Mouse (Mus musculus) stomach, embryonic 15.5 days (tissue): Measurements from ENCODE around the gene S1pr5. TPM values are rescaled to one million over a fixed set of nuclear protein-coding genes. Genes with fewer than 3 reads are reported as not detected.
"Not testable (repeated sequence)": the region's sequence is repeated elsewhere in the genome, so short reads cannot be mapped to it uniquely, and the experiment has no call there.

ENCODE experiments used
- ATAC-seq: fragments of 200-750 bp; cut with Nextera tagmentation; 2 replicates; pipeline ENCODE4 v1.8.0; 2017; ENCODE audit warnings: low read depth, moderate number of reproducible peaks, moderate TSS enrichment; ENCODE audit not compliant: insufficient read depth, low FRiP score
- H3K27ac ChIP-seq: fragments of 300-500 bp; sonication (generic); 2 replicates; pipeline ENCODE4 v1.5.1; 2015; ENCODE audit warnings: mild to moderate bottlenecking, inconsistent platforms
- H3K27me3 ChIP-seq: fragments of 300-500 bp; sonication (generic); replicated peaks from 2 replicates; pipeline ENCODE4 v1.6.1; 2015; ENCODE audit warnings: inconsistent platforms
- H3K36me3 ChIP-seq: fragments of 300-500 bp; sonication (generic); 2 replicates; pipeline ENCODE4 v1.6.1; 2015; ENCODE audit warnings: inconsistent platforms
- H3K4me1 ChIP-seq: fragments of 300-500 bp; sonication (generic); 2 replicates; pipeline ENCODE4 v1.6.1; 2015; ENCODE audit warnings: inconsistent platforms
- H3K4me2 ChIP-seq: fragments of 300-500 bp; sonication (generic); 2 replicates; pipeline ENCODE4 v1.6.1; 2015; ENCODE audit warnings: mild to moderate bottlenecking, inconsistent platforms
- H3K4me3 ChIP-seq: fragments of 300-500 bp; sonication (generic); replicated peaks from 2 replicates; pipeline ENCODE4 v1.5.1; 2015; ENCODE audit warnings: inconsistent platforms
- H3K9ac ChIP-seq: fragments of 300-500 bp; sonication (generic); 2 replicates; pipeline ENCODE4 v1.6.1; 2015; ENCODE audit warnings: inconsistent platforms
- H3K9me3 ChIP-seq: fragments of 300-500 bp; sonication (generic); 2 replicates; pipeline ENCODE4 v1.6.1; 2016; ENCODE audit warnings: inconsistent platforms
- WGBS: fragments of 180-500 bp; shearing (Covaris S2); methylation state at CpG from one replicate; pipeline ENCODE4 v1.1.7; 2015; 5-methylcytosine and 5-hydroxymethylcytosine counted together
- polyA plus RNA-seq: library from polyadenylated mRNA; unstranded; fragments of >200 nt; fragmentation: Nextera tagmentation; extraction: Ambion mirVana; gene quantifications from 2 replicates; pipeline ENCODE4 v1.2.1, GENCODE M21; 2015

The S1pr5 gene
- polyA plus RNA-seq, 1 experiment from 2014 or later, result 1.6 TPM

DNA sequence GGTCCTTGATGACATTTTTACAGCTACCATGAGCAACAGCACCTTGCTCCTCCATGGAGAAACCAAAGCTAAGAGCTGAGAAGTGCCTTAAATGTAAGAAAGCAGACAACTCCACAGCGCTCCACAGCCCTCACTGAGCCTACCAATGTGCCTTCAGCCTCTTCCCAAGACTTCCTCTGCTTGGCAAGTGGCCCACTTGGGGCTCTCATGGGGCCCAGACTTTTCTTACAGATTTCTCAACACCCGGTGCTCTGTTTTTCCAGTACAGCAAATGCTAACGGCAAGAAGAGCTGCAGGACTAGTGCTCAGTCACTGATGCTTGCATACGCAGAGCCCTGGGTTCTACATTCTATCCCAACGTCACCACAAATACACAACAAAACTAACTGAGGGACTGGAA is 29.5 kb upstream of the S1pr5 start:
- no peaks in the 10 kb centered on the region for H3K9me3 ChIP-seq
- H3K4me1 ChIP-seq, result no peaks in the 10 kb centered on the region
- no peaks in the 10 kb centered on the region for H3K27me3 ChIP-seq
- H3K27ac ChIP-seq, result no peak overlapping the region
- H3K36me3 ChIP-seq, result peaks cover 77% of the 10 kb centered on the region
- no peak overlapping the region for H3K9ac ChIP-seq
- H3K4me3 ChIP-seq, result no peak overlapping the region
- ATAC-seq, result no peak
- 90% methylated on average over 5 of the region's 5 CpGs for WGBS
- H3K4me2 ChIP-seq, result no peak overlapping the region

DNA sequence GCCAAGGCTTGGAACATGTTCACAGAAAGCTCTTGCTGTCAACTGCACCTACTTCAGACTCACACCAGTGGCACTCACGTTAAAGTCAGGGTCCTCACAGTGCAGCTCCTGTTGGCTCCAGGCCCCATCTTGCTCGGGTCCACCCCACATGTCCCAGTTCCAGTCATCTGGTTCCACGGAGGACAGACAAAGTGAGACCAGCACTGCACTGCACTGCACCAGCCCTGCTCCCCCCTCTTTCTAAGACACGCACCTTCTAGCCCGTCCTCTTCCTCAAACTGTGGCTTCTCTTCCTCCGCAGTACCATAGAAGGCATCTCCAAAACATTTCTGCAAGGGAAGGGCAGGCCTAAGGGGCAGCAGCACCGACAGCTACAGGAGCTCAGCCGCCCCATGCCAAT is 28.1 kb upstream of the S1pr5 start:
- Histone ChIP-seq H3K27me3 (no peaks in the 10 kb centered on the region), H3K4me2 (no peak overlapping the region), H3K27ac (no peak overlapping the region), H3K36me3 (peaks cover 76% of the 10 kb centered on the region), H3K9me3 (no peaks in the 10 kb centered on the region), H3K4me3 (no peak overlapping the region), H3K4me1 (no peaks in the 10 kb centered on the region), H3K9ac (no peak overlapping the region)
- no peak for ATAC-seq
- WGBS, result 88% methylated on average over 8 of the region's 8 CpGs

DNA sequence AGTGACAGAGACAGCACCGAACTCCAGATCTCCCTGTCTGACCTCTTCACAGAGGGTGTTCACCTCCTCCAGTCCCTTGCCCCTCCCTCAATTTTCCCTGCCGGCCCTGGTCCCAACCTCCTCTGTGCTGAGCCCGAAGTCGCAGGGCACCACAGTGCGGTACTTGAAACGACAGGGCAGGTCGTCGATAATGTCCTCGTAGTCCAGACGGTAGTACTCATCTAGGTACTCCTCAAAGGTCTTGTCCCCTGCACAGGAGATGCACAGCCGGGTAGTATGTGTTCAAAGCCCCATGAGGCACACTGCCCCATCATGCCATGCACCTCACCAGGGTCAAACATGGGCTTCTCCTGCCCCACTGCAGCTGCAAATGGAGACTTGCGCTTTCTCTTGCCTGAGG is 27.5 kb upstream of the S1pr5 start:
- Histone ChIP-seq H3K9ac (no peak overlapping the region), H3K4me1 (no peaks in the 10 kb centered on the region), H3K4me3 (no peak overlapping the region), H3K4me2 (no peak overlapping the region), H3K27ac (no peak overlapping the region), H3K27me3 (no peaks in the 10 kb centered on the region), H3K36me3 (peaks cover 76% of the 10 kb centered on the region), H3K9me3 (no peaks in the 10 kb centered on the region)
- ATAC-seq, result no peak
- 84% methylated on average over 12 of the region's 12 CpGs for WGBS

DNA sequence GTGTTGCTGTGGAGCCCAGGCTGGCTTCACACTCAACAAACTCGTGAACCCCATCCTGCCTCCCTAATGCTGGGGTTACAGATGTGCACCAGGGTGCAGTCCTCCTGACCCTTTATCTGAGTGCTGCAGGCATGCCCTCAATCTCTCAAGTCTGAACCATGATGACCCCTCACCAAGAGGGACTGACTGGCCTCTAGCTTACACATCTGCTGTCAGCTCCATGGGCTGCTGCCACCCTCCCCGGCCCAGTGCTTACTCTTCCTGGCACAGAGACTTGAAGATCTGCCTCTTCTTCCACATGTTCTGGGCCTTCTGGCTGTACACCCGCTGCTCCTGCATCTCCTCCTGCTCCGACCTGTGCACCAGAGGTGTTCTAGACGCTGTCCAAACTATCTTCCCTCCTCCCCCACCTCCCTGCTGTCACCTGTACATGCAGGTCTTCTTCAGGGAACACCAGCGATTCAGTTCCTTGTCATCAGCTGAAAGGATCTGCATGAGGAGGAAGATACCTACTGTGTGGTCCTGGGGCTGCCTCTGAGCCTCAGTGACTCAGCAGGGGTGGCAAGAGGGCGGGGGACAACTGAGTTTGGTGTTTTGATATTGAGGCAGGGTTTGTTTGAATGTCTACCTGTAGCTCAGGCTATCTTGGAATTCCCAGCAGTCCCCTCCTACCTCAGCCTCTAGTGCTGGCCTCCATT is 26.9 kb upstream of the S1pr5 start:
- H3K27ac ChIP-seq, result no peak overlapping the region
- H3K4me2 ChIP-seq, result no peak overlapping the region
- ATAC-seq, result no peak
- H3K4me1 ChIP-seq, result no peaks in the 10 kb centered on the region
- no peak overlapping the region for H3K9ac ChIP-seq
- H3K9me3 ChIP-seq, result no peaks in the 10 kb centered on the region
- no peaks in the 10 kb centered on the region for H3K27me3 ChIP-seq
- H3K36me3 ChIP-seq, result peaks cover 77% of the 10 kb centered on the region
- 76% methylated on average over 7 of the region's 7 CpGs for WGBS
- no peak overlapping the region for H3K4me3 ChIP-seq

DNA sequence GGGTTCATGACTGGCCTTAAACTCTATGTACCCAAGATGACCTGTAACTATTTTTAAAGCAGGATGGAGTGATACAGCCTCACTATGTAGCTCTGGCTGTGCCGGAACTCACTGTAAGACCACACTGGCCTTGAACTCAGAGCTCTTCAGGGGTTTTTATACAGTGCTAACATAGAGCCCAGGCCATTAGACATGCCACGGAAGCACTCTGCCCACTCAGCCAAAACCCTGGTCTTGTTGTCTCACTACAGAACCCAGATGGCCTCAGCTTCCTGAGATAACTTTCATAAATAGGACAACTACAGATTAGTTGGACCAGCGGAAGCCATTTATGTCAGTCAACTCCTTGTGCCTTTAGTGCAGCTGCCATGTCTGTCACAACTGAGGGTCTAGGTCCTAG is 26.1 kb upstream of the S1pr5 start:
- no peaks in the 10 kb centered on the region for H3K27me3 ChIP-seq
- H3K4me2 ChIP-seq, result no peak overlapping the region
- peaks cover 70% of the 10 kb centered on the region for H3K36me3 ChIP-seq
- H3K4me3 ChIP-seq, result no peak overlapping the region
- 90% methylated on average over 3 of the region's 3 CpGs for WGBS
- no peak overlapping the region for H3K27ac ChIP-seq
- H3K9me3 ChIP-seq, result no peaks in the 10 kb centered on the region
- no peaks in the 10 kb centered on the region for H3K4me1 ChIP-seq
- ATAC-seq, result no peak
- no peak overlapping the region for H3K9ac ChIP-seq

DNA sequence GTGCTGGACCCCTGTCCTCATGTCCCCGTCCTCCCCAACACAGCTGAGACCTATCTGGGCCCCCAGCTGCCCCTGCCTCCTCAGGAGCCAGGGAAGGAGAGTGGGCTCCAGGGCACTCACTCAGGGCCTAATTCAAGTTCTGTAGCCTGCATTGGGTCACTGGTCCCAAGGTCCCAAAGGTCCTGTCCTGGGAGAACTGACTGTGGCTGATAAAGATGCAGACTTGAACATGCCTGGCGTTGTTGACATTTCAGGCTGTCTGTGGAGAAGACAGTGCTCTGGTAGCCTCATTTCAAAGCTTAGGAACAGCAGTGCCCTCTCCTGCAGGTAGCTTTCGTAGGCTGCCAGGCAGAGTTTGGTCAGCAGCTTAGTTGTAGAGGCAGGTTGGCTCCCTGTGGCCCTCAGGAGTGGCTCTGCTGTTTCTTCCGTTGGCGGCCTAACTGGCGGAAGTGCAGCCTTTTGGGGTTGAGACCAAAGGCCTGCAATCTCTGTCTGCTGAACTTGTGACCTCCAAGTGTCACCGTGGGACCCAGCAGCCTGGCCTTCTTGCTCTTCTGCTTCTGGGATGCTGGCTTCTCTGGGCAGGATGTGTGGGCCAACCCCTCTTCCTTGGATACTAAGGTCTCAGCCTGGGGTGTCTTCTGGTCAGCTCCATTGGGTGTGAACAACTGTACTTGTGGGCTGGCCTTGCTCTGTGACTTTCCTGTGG is 25.4 kb upstream of the S1pr5 start:
- ATAC-seq, result no peak
- H3K4me3 ChIP-seq, result no peak overlapping the region
- no peaks in the 10 kb centered on the region for H3K9me3 ChIP-seq
- H3K27me3 ChIP-seq, result no peaks in the 10 kb centered on the region
- no peak overlapping the region for H3K9ac ChIP-seq
- no peaks in the 10 kb centered on the region for H3K4me1 ChIP-seq
- WGBS, result 81% methylated on average over 7 of the region's 7 CpGs
- no peak overlapping the region for H3K4me2 ChIP-seq
- H3K36me3 ChIP-seq, result peaks cover 69% of the 10 kb centered on the region
- H3K27ac ChIP-seq, result no peak overlapping the region

DNA sequence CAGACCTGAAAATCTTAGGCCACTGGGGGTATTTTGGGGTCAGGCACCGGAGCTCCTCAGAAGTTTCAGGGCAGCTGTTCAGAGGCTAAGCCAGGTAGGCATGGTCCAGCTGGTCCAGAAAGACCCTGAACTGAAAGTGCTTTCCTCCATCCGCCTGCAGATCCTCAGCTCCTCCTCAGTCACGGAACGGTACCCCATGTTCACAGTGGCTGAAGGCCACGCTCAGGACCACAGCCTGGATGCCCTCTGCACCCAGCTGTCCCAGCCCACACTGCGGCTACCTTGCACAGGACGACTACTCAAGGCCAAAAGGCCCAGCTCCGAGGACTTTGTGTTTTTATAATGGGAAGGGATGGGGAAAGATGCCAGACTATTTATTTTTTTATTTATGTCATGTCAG is 24.9 kb upstream of the S1pr5 start:
- 83% methylated on average over 8 of the region's 8 CpGs for WGBS
- no peak for ATAC-seq
- no peaks in the 10 kb centered on the region for H3K9me3 ChIP-seq
- H3K4me3 ChIP-seq, result no peak overlapping the region
- no peaks in the 10 kb centered on the region for H3K4me1 ChIP-seq
- no peak overlapping the region for H3K4me2 ChIP-seq
- no peak overlapping the region for H3K9ac ChIP-seq
- H3K36me3 ChIP-seq, result peaks cover 74% of the 10 kb centered on the region
- H3K27ac ChIP-seq, result no peak overlapping the region
- no peaks in the 10 kb centered on the region for H3K27me3 ChIP-seq

DNA sequence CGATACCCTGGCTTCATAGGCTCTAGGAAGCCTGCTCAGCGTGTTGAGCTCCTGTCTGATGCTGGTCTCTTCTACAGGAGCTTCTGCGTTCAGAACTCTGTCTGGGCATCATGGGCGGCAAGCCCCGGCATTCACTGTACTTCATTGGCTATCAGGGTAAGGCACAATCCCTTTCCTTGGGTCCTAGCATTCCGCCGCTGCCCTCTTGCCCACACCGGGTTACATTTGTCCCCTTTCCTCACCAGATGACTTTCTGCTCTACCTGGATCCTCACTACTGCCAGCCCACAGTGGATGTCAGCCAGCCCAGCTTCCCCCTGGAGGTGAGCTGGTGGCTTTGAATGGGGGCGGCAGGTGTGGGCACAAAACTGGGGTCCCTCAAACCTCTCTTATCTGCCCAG is 24.1 kb upstream of the S1pr5 start:
- Histone ChIP-seq H3K9ac (no peak overlapping the region), H3K9me3 (no peaks in the 10 kb centered on the region), H3K27ac (no peak overlapping the region), H3K36me3 (peaks cover 69% of the 10 kb centered on the region), H3K4me1 (no peaks in the 10 kb centered on the region), H3K4me3 (no peak overlapping the region), H3K4me2 (no peak overlapping the region), H3K27me3 (no peaks in the 10 kb centered on the region)
- ATAC-seq, result no peak
- 87% methylated on average over 9 of the region's 9 CpGs for WGBS

DNA sequence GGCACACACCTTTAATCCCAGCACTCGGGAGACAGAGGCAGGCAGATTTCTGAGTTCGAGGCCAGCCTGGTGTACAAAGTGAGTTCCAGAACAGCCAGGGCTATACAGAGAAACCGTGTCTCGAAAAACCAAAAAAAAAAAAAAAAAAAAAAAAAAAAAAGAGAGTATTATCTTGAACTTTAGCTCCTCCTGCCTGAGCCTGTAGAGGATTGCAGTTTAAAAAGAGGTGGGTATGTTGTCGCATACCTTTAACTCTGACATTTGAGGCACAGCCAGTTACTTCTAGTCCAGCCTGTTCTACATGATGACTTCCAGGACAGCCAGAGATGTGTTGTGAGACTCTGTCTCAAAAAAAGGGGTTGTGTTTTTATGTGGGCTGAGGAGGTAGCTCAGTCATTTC is 21.3 kb upstream of the S1pr5 start:
- H3K27me3 ChIP-seq, H3K9me3 ChIP-seq, H3K4me3 ChIP-seq, H3K9ac ChIP-seq, ATAC-seq, H3K27ac ChIP-seq, H3K4me2 ChIP-seq: not testable (repeated sequence)
- H3K4me1 ChIP-seq, result peaks cover 15% of the 10 kb centered on the region
- H3K36me3 ChIP-seq, result peaks cover 53% of the 10 kb centered on the region
- 70% methylated on average over 5 of the region's 5 CpGs for WGBS

DNA sequence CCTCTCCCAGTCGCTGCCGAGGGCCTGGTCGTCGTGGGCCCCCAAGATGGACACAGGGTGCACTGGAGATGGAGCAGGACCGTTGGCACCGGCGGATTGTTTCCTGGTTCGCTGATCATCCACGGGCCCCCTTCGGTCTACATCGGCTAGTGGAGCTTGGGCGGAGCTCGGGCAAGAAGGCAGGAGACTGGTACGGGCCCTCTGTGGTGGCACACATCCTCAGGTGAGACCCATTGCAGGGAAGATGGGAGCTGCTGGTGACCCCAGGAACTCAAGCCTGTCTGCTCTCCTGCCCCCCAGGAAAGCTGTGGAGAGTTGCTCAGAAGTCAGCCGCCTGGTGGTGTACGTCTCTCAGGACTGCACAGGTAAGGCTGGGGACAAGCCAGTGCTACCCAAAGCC is 20.1 kb upstream of the S1pr5 start:
- H3K4me3 ChIP-seq, result no peak overlapping the region
- H3K27me3 ChIP-seq, result no peaks in the 10 kb centered on the region
- H3K4me2 ChIP-seq, result no peak overlapping the region
- ATAC-seq, result no peak
- no peak overlapping the region for H3K9ac ChIP-seq
- peaks cover 42% of the 10 kb centered on the region for H3K36me3 ChIP-seq
- no peak overlapping the region for H3K27ac ChIP-seq
- WGBS, result 93% methylated on average over 16 of the region's 16 CpGs
- H3K9me3 ChIP-seq, result no peaks in the 10 kb centered on the region
- peaks cover 19% of the 10 kb centered on the region for H3K4me1 ChIP-seq

DNA sequence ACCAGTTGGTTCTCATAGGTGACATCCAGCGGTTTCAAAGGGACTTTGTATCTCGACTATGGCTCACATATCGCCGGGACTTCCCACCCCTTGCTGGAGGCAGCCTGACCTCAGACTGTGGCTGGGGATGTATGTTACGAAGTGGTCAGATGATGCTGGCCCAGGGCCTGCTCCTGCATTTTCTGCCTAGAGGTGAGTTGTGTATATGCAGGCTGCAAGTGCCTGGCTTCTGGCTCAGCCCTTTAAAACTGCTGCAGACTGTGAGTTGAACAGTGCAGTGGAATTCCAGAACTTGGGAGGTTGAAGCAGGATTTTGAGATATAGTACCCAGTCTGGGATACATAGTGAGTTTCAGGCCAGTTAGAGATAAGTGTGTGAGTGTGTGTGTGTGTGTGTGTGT is 18.6 kb upstream of the S1pr5 start:
- Histone ChIP-seq H3K36me3 (peaks cover 29% of the 10 kb centered on the region), H3K27me3 (no peaks in the 10 kb centered on the region), H3K9ac (no peak overlapping the region), H3K27ac (no peak overlapping the region), H3K4me1 (peaks cover 19% of the 10 kb centered on the region), H3K4me2 (peak overlapping the region; percentile 62; the same call in 1 of the 2 replicates), H3K9me3 (no peaks in the 10 kb centered on the region), H3K4me3 (peak overlapping the region; percentile 88; the same call in 1 of the 2 replicates)
- no peak for ATAC-seq
- WGBS, result 86% methylated on average over 5 of the region's 5 CpGs

DNA sequence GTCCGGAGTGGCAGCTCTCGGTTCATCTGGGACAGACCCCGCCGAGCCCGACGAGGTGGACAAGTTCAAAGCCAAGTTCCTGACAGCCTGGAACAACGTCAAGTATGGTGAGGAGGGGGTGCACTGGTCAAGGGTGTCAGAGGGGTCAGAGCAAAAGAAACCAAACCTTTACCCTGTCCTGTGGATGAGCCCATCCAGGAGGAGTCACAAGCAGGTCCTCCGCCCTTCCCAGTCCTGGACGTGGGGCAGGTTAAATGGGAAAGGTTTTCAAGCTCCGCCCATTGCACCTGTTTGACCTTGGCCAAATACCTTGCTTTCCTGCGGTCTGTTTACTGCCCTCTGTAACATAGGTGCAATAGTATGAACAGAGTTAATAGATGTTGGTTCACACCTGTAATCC is 17.4 kb upstream of the S1pr5 start:
- peak overlapping the region; percentile 83 for H3K27ac ChIP-seq
- ATAC-seq, result 0 out of 2 replicates have a peak, but pooled peaks have one; percentile 16
- H3K4me2 ChIP-seq, result peak overlapping the region; percentile 62
- H3K4me3 ChIP-seq, result peak overlapping the region; percentile 88
- H3K4me1 ChIP-seq, result peaks cover 19% of the 10 kb centered on the region
- 4% methylated on average over 11 of the region's 11 CpGs for WGBS
- peak overlapping the region; percentile 84 for H3K9ac ChIP-seq
- no peaks in the 10 kb centered on the region for H3K27me3 ChIP-seq
- H3K36me3 ChIP-seq, result peaks cover 21% of the 10 kb centered on the region
- no peaks in the 10 kb centered on the region for H3K9me3 ChIP-seq
